ENCODE assay signal across 18 mouse cellular contexts in genomic region chr2:61489762-61490161, GRCm38 (mm10).
A peak's percentile ranks its signal among the peaks of the same experiment; 100 is the strongest.
DNase-seq lines count a peak whose midpoint lies in the region; ATAC-seq lines count a peak whose summit lies in the region.
"Had no signal": no experiment of that assay in that cellular context is flagged by ENCODE, and none has a peak within 500 bp of the region (broad histone marks: within the 10 kb centered on the region; RNA-seq: fewer than 3 reads in every experiment).

No protein-coding gene starts in this region.

- DNase-seq in A20 (ENCODE audit: low read depth, low spot score): peak; percentile 82
- peak; percentile 73 for DNase-seq in CD4-positive, CD25-positive, alpha-beta regulatory T cell, adult 2 months (ENCODE audit: low read depth, low spot score)
- DNase-seq in splenic B cell, adult 2 months (ENCODE audit: low read depth, low spot score): peak; percentile 60
- no peak for DNase-seq in thymus, postnatal 0 days (ENCODE audit: low spot score)
- no peak for DNase-seq in retina, embryonic 14.5 days (ENCODE audit: low spot score)
- DNase-seq in frontal cortex, postnatal 14 days (ENCODE audit: low spot score in 2 of 2): no peak
- DNase-seq: adrenal gland, adult 8-10 months; cerebellum, adult 11 months; cerebellum, adult 9-10 months; gastrocnemius, postnatal 14 days; heart, postnatal 36 days had no signal

- ATAC-seq in granulocyte monocyte progenitor cell, adult 5-6 weeks (replicated peaks; ENCODE audit: poor library complexity, severe bottlenecking): 0 out of 2 replicates have a peak, but pooled peaks have one; percentile 26
- ATAC-seq: forebrain, embryonic 16.5 days; hindbrain, embryonic 16.5 days; intestine, embryonic 15.5 days had no signal

- no peaks in the 10 kb centered on the region for H3K36me3 ChIP-seq in splenic B cell, adult 2 months (ENCODE audit: control insufficient read depth, insufficient read depth, low read length, poor library complexity, severe bottlenecking)
- H3K36me3 ChIP-seq: embryonic facial prominence, embryonic 12.5 days; forebrain, embryonic 12.5 days; heart, embryonic 13.5 days; intestine, embryonic 15.5 days had no signal

- no peaks in the 10 kb centered on the region for H3K27me3 ChIP-seq in splenic B cell, adult 2 months (ENCODE audit: control insufficient read depth, insufficient read depth, low read length, poor library complexity, severe bottlenecking)
- H3K27me3 ChIP-seq: embryonic facial prominence, embryonic 12.5 days; forebrain, embryonic 12.5 days; heart, embryonic 13.5 days; intestine, embryonic 15.5 days had no signal

Comparison
In these comparisons a context has a peak if more than half of its experiments do, and no peak if none do; other contexts are left out.
1. DNase-seq: peak in A20 (single experiment), CD4-positive, CD25-positive, alpha-beta regulatory T cell, adult 2 months (single experiment) and splenic B cell, adult 2 months (single experiment); none in thymus, postnatal 0 days (single experiment), retina, embryonic 14.5 days (single experiment) and frontal cortex, postnatal 14 days (0 of 2).